Mouse (Mus musculus): ENCODE measurements around the gene Ppid.

Gene Ppid

GRCm38 (mm10) chr3:79590863-79591792 is at the start of gene Ppid:
Gene Ppid, plus strand, starts transcription at chr3:79591342.
- DNase-seq, result peak; percentile 84

- peak; percentile 13 for DNase-seq
These were observed 48.6 kb upstream of the Ppid start for GRCm38 (mm10) chr3:79542585-79542984.

- DNase-seq, result peak; percentile 21
These were observed 42.3 kb upstream of the Ppid start for GRCm38 (mm10) chr3:79548681-79549437.

- DNase-seq, result no peak
These were observed 41.3 kb upstream of the Ppid start for GRCm38 (mm10) chr3:79549751-79550393.

GRCm38 (mm10) chr3:79551826-79552552 is 39.2 kb upstream of the Ppid start:
- DNase-seq, result peak; percentile 37

- no peak for DNase-seq
These were observed 37.4 kb upstream of the Ppid start for GRCm38 (mm10) chr3:79553779-79554178.

- no peak for DNase-seq
These were observed 36.1 kb upstream of the Ppid start for GRCm38 (mm10) chr3:79555061-79555460.

- peak; percentile 56 for DNase-seq
These were observed 31.9 kb upstream of the Ppid start for GRCm38 (mm10) chr3:79559021-79559772.

GRCm38 (mm10) chr3:79559773-79560045 is 31.4 kb upstream of the Ppid start:
- DNase-seq, result no peak

- no peak for DNase-seq
These were observed 30.6 kb upstream of the Ppid start for GRCm38 (mm10) chr3:79560555-79560954.

GRCm38 (mm10) chr3:79561784-79562715 is 29.1 kb upstream of the Ppid start:
- no peak for DNase-seq

GRCm38 (mm10) chr3:79563511-79563910 is 27.6 kb upstream of the Ppid start:
- DNase-seq, result no peak

- DNase-seq, result no peak
These were observed 26.1 kb upstream of the Ppid start for GRCm38 (mm10) chr3:79564875-79565606.

GRCm38 (mm10) chr3:79566716-79567691 is 24.1 kb upstream of the Ppid start:
- DNase-seq, result peak; percentile 57

GRCm38 (mm10) chr3:79567703-79568362 is 23.3 kb upstream of the Ppid start, which contains the start of gene Fnip2:
Gene Fnip2, minus strand, starts transcription at chr3:79567796.
- DNase-seq, result peak; percentile 94

GRCm38 (mm10) chr3:79568629-79569350 is 22.4 kb upstream of the Ppid start:
- no peak for DNase-seq

- DNase-seq, result no peak
These were observed 21.8 kb upstream of the Ppid start for GRCm38 (mm10) chr3:79569351-79569681.

- no peak for DNase-seq
These were observed 18.7 kb upstream of the Ppid start for GRCm38 (mm10) chr3:79572399-79572798.

Data from lung, postnatal 10 days (tissue).